Mouse (Mus musculus): ENCODE measurements at regions not wholly inside any gene's neighbourhood (a gene's known extent, or its start where the extent isn't known, plus 50 kb on each side); places are given as distances from the start of the nearest gene placed in this dataset.

- Histone ChIP-seq H3K4me3 (ENCODE audit: control insufficient read depth in 1 of 2, insufficient read depth in 1 of 2, low read depth in 2 of 2, low read length in 2 of 2) (no peak overlapping the region), H3K9ac (ENCODE audit: control insufficient read depth, low read depth, low read length, poor library complexity, severe bottlenecking) (no peak overlapping the region), H3K36me3 (ENCODE audit: control insufficient read depth in 1 of 2, insufficient read depth in 2 of 2, low read length in 2 of 2) (no peaks in the 10 kb centered on the region), H3K4me1 (ENCODE audit: control insufficient read depth in 1 of 2, insufficient read depth in 2 of 2, low read length in 2 of 2) (no peaks in the 10 kb centered on the region), H3K79me2 (ENCODE audit: control insufficient read depth, insufficient read depth, low read length, poor library complexity) (no peaks in the 10 kb centered on the region), H3K9me3 (replicated peaks; ENCODE audit: insufficient read depth, low read length) (no peaks in the 10 kb centered on the region), H3K27me3 (ENCODE audit: control insufficient read depth in 1 of 2, insufficient read depth in 2 of 2, low read length in 2 of 2) (no peaks in the 10 kb centered on the region), H3K27ac (ENCODE audit: control insufficient read depth, low read depth, low read length) (no peak overlapping the region)
- no peak for TF ChIP-seq TBP (IDR thresholded peaks at IDR 0.05; ENCODE audit: low read depth, low read length)
- no peak for TF ChIP-seq EP300 (IDR thresholded peaks at IDR 0.05; ENCODE audit: low read depth in 1 of 2, low read length in 2 of 2)
- no peak for TF ChIP-seq ZC3H11A (IDR thresholded peaks at IDR 0.05; ENCODE audit: low read depth, low read length)
- no peak for TF ChIP-seq RAD21 (IDR thresholded peaks at IDR 0.05; ENCODE audit: low read depth, low read length)
- TF ChIP-seq CHD2 (IDR thresholded peaks at IDR 0.05; ENCODE audit: low read length), result no peak
- no peak for DNase-seq (ENCODE audit: low read depth, low spot score)
Observed at GRCm38 (mm10) chr14:58336148-58336547, 265.8 kb downstream of the Fgf9 start.

- no peaks in the 10 kb centered on the region for H3K27me3 ChIP-seq (ENCODE audit: control insufficient read depth in 1 of 2, insufficient read depth in 2 of 2, low read length in 2 of 2)
- no peaks in the 10 kb centered on the region for H3K36me3 ChIP-seq (ENCODE audit: control insufficient read depth in 1 of 2, insufficient read depth in 2 of 2, low read length in 2 of 2)
- H3K27ac ChIP-seq (ENCODE audit: control insufficient read depth, low read depth, low read length), result no peak overlapping the region
- no peak overlapping the region for H3K9ac ChIP-seq (ENCODE audit: control insufficient read depth, low read depth, low read length, poor library complexity, severe bottlenecking)
- no peak overlapping the region for H3K4me3 ChIP-seq (ENCODE audit: control insufficient read depth in 1 of 2, insufficient read depth in 1 of 2, low read depth in 2 of 2, low read length in 2 of 2)
- no peaks in the 10 kb centered on the region for H3K79me2 ChIP-seq (ENCODE audit: control insufficient read depth, insufficient read depth, low read length, poor library complexity)
- TF ChIP-seq CTCF (IDR thresholded peaks at IDR 0.05 in 2 of 3, conservative IDR thresholded peaks at IDR 0.05 in 1 of 3; ENCODE audit: control insufficient read depth in 1 of 3, insufficient read depth in 1 of 3, low read depth in 2 of 3, low read length in 3 of 3, poor library complexity in 1 of 3, severe bottlenecking in 1 of 3) (no peak), MAFK (IDR thresholded peaks at IDR 0.05; ENCODE audit: borderline replicate concordance, low read depth, low read length) (no peak), KAT2A (conservative IDR thresholded peaks at IDR 0.05; ENCODE audit: low read depth, low read length) (no peak), BHLHE40 (IDR thresholded peaks at IDR 0.05; ENCODE audit: borderline replicate concordance, low read depth, low read length) (no peak), GABPA (IDR thresholded peaks at IDR 0.05; ENCODE audit: low read depth, low read length) (no peak), GATA1 (IDR thresholded peaks at IDR 0.05; ENCODE audit: low read depth, low read length) (no peak), POLR2AphosphoS5 (IDR thresholded peaks at IDR 0.05; ENCODE audit: borderline replicate concordance, low read depth, low read length) (no peak), POLR2A (IDR thresholded peaks at IDR 0.05; ENCODE audit: control insufficient read depth in 1 of 2, insufficient read depth in 1 of 2, low read depth in 1 of 2, low read length in 2 of 2, poor library complexity in 1 of 2) (no peak)
- no peaks in the 10 kb centered on the region for H3K4me1 ChIP-seq (ENCODE audit: control insufficient read depth in 1 of 2, insufficient read depth in 2 of 2, low read length in 2 of 2)
- H3K9me3 ChIP-seq (replicated peaks; ENCODE audit: insufficient read depth, low read length), result no peaks in the 10 kb centered on the region
- no peak for DNase-seq (ENCODE audit: low read depth, low spot score)
Observed at GRCm38 (mm10) chr14:58323164-58323563, 252.8 kb downstream of the Fgf9 start.

DNA sequence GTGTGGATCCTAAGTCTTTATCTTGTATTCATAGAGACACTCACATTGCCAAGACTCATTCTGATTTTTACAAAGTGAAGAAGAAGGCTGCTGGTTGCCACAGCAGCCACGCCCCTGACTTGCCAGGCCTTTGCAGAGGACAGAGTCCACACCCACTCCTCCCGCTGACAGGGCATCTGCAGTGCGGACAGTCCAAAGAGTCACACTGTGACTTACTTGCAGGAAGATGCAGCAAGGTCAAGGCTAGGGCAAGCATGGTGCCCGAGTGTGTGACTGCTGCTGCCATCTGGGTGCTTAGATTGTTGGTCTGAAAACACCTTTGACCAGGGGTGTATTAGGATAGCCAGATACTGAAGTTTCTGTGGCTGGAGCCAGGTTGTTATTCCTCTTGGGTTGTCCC, 252.1 kb downstream of the Fgf9 start:
- Histone ChIP-seq H3K79me2 (ENCODE audit: control insufficient read depth, insufficient read depth, low read length, poor library complexity) (no peaks in the 10 kb centered on the region), H3K4me3 (ENCODE audit: control insufficient read depth in 1 of 2, insufficient read depth in 1 of 2, low read depth in 2 of 2, low read length in 2 of 2) (no peak overlapping the region), H3K36me3 (ENCODE audit: control insufficient read depth in 1 of 2, insufficient read depth in 2 of 2, low read length in 2 of 2) (no peaks in the 10 kb centered on the region), H3K4me1 (ENCODE audit: control insufficient read depth in 1 of 2, insufficient read depth in 2 of 2, low read length in 2 of 2) (no peaks in the 10 kb centered on the region), H3K9ac (ENCODE audit: control insufficient read depth, low read depth, low read length, poor library complexity, severe bottlenecking) (no peak overlapping the region), H3K27ac (ENCODE audit: control insufficient read depth, low read depth, low read length) (no peak overlapping the region), H3K27me3 (ENCODE audit: control insufficient read depth in 1 of 2, insufficient read depth in 2 of 2, low read length in 2 of 2) (no peaks in the 10 kb centered on the region), H3K9me3 (replicated peaks; ENCODE audit: insufficient read depth, low read length) (no peaks in the 10 kb centered on the region)
- DNase-seq (ENCODE audit: low read depth, low spot score), result no peak
- no peak for TF ChIP-seq POLR2AphosphoS5 (IDR thresholded peaks at IDR 0.05; ENCODE audit: borderline replicate concordance, low read depth, low read length)
- TF ChIP-seq RAD21 (IDR thresholded peaks at IDR 0.05; ENCODE audit: low read depth, low read length), result no peak

Measured in MEL (cell line).